Mouse (Mus musculus) embryonic facial prominence, embryonic 10.5 days (tissue): ENCODE results near the gene Arhgap44. TPM values are rescaled to one million over a fixed set of nuclear protein-coding genes. Genes with fewer than 3 reads are reported as not detected.

Source experiments
- DNase-seq: peaks from one replicate; pipeline ENCODE4 v3.0.0-alpha.2; 2017; ENCODE audit warnings: low spot score
- H3K27ac ChIP-seq: fragments of 300-500 bp; sonication (generic); replicated peaks from 2 replicates; pipeline ENCODE4 v1.5.1; 2016; ENCODE audit warnings: mild to moderate bottlenecking
- H3K27me3 ChIP-seq: fragments of 300-500 bp; sonication (generic); replicated peaks from 2 replicates; pipeline ENCODE4 v1.6.1; 2016; ENCODE audit warnings: low read depth, mild to moderate bottlenecking; ENCODE audit not compliant: poor library complexity, severe bottlenecking
- H3K36me3 ChIP-seq: fragments of 300-500 bp; sonication (generic); replicated peaks from 2 replicates; pipeline ENCODE4 v1.6.1; 2016; ENCODE audit warnings: mild to moderate bottlenecking, moderate library complexity
- H3K4me1 ChIP-seq: fragments of 300-500 bp; sonication (generic); 2 replicates; pipeline ENCODE4 v1.6.1; 2016
- H3K4me3 ChIP-seq: fragments of 300-500 bp; sonication (generic); 2 replicates; pipeline ENCODE4 v1.5.1; 2016; ENCODE audit warnings: mild to moderate bottlenecking, moderate library complexity
- H3K9me3 ChIP-seq: fragments of 300-500 bp; sonication (generic); 2 replicates; pipeline ENCODE4 v1.6.1; 2016; ENCODE audit warnings: mild to moderate bottlenecking
- WGBS: fragments of 180-500 bp; shearing (Covaris S2); methylation state at CpG from one replicate; pipeline ENCODE4 v1.1.7; 2016; 5-methylcytosine and 5-hydroxymethylcytosine counted together
- polyA plus RNA-seq: library from polyadenylated mRNA; unstranded; fragments of >200 nt; fragmentation: Nextera tagmentation; extraction: Ambion mirVana; gene quantifications from 2 replicates; pipeline ENCODE4 v1.2.1, GENCODE M21; 2016

Arhgap44 gene
- polyA plus RNA-seq, 1 experiment from 2014 or later, result 3.8 TPM

DNA sequence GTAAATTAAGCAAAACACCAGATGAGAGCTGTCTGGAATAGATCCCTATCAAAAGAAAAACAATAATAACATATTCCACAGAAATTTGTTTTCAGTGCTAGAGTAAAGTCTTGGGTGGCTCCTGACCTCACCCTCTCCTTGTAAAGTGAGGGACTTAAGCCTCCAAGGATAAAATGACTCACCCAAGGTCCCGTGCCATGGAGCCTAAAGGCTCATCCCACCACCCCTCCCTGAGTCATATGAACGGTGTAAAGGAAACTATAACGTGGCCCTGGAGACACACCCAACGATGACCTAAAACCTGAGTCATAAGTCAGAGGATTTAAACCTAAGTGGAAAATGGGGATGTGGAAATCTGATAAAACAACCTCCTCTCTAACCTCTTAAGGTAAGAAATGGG, 34.1 kb downstream of the Arhgap44 start:
- H3K4me1 ChIP-seq, result peaks cover 29% of the 10 kb centered on the region
- no peak overlapping the region for H3K27ac ChIP-seq
- H3K27me3 ChIP-seq, result no peaks in the 10 kb centered on the region
- DNase-seq, result no peak
- H3K9me3 ChIP-seq, result no peaks in the 10 kb centered on the region
- no peaks in the 10 kb centered on the region for H3K36me3 ChIP-seq
- no peak overlapping the region for H3K4me3 ChIP-seq
- 92% methylated on average over 4 of the region's 4 CpGs for WGBS

DNA sequence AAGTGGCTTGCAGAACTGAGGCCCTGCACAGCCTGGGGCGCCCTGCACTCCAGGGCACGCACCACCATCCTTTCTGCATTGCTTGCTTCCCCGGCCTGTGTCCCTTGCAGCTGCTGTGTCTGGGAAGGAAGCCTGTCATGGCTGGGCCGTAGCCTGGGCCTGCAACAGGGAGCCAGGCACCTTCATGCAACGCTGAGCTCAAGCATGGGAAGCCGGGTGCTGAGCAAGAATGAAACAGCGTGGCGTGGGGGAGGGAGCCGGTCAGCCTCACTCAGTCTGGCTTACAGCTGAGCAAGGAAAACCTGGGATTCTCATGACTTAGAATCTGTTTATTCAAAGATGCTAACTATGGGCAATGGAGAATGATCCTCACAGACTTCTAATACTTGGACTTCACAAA, 36.2 kb downstream of the Arhgap44 start:
- WGBS, result 61% methylated on average over 9 of the region's 9 CpGs
- no peaks in the 10 kb centered on the region for H3K9me3 ChIP-seq

DNA sequence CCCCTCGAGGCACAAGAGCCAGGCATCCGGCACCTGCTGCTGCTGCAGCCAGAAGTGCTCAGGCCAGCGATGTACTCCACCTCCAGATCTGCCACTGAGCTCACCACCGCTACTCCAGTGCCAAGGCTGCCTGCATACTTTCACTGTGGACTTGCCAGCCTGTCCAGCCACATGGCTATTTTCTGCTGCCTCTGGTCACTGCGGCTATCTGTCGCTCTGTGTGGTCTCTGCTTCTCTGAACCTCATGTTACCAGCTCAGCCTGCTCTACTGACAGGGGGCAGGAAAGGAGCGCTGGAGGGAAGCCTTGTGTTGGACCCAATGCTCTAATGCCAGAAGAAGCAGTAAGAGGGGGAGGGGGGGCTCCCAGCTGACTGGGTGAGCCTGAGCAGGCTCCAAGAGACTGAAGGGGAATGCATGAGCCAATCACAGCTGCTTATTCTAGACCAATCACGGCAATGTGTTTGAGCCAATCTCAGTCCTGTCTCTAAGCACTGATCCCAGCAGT, 37.8 kb downstream of the Arhgap44 start:
- 65% methylated on average over 8 of the region's 8 CpGs for WGBS
- no peak overlapping the region; the same call in 1 of the 2 replicates for H3K27ac ChIP-seq

More for the DNA sequence above, 36.2 kb downstream of the Arhgap44 start:
- Histone ChIP-seq H3K27me3 (no peaks in the 10 kb centered on the region), H3K36me3 (no peaks in the 10 kb centered on the region), H3K27ac (peak overlapping the region; percentile 69), H3K4me3 (no peak overlapping the region), H3K4me1 (peaks cover 29% of the 10 kb centered on the region)
- no peak for DNase-seq

DNA sequence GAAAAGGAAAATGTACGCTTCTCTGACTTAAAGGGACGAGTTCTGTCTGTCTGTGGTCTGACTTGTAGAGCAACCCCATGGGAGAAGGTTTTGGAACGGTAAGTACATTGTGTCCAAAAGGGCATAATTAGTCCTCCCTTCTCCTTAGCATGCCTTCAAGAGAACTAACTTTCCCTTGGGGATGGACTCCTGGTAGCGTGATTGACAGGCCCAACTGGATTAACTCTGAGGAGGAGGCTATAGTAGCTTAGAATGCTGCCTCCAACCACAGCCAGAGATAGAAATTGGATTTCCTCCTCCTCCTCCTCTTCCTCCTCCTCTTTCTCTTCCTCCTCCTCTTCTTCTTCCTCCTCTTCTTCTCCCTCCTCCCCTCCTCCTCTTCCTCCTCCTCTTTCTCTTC, 42.5 kb downstream of the Arhgap44 start:
- H3K36me3 ChIP-seq, result no peaks in the 10 kb centered on the region
- WGBS, result 82% methylated on average over 4 of the region's 4 CpGs
- H3K4me1 ChIP-seq, result peaks cover 10% of the 10 kb centered on the region

More for the DNA sequence above, 37.8 kb downstream of the Arhgap44 start:
- H3K9me3 ChIP-seq, result no peaks in the 10 kb centered on the region
- peak; percentile 44 for DNase-seq
- H3K36me3 ChIP-seq, result no peaks in the 10 kb centered on the region
- H3K4me1 ChIP-seq, result peaks cover 29% of the 10 kb centered on the region
- no peak overlapping the region for H3K4me3 ChIP-seq
- no peaks in the 10 kb centered on the region for H3K27me3 ChIP-seq

DNA sequence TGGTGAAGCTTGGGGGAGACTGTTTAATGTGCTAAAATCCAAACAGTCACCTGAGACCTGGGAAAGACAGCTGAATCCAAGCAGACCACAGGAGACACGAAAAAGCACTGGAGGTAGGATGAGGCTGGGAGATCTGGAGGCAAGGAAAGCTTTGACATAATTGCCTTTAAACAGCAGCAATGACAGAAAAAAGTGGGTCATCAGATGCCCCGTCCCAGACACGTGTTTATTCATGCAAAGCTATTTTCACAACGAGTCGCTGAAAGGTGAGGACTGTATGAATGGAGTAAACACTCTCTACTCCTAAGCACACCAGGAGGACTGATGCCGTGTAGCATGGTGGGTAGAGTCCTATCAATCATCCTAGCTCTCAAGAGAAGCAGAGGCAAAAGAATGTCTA, 47.0 kb downstream of the Arhgap44 start:
- WGBS, result 91% methylated on average over 6 of the region's 6 CpGs
- Histone ChIP-seq H3K27ac (no peak overlapping the region), H3K9me3 (no peaks in the 10 kb centered on the region), H3K4me3 (no peak overlapping the region), H3K36me3 (no peaks in the 10 kb centered on the region), H3K4me1 (peaks cover 14% of the 10 kb centered on the region), H3K27me3 (no peaks in the 10 kb centered on the region)
- no peak for DNase-seq

More for the DNA sequence above, 42.5 kb downstream of the Arhgap44 start:
- no peak for DNase-seq
- H3K4me3 ChIP-seq, result no peak overlapping the region
- H3K27ac ChIP-seq, result no peak overlapping the region
- no peaks in the 10 kb centered on the region for H3K27me3 ChIP-seq
- H3K9me3 ChIP-seq, result no peaks in the 10 kb centered on the region

DNA sequence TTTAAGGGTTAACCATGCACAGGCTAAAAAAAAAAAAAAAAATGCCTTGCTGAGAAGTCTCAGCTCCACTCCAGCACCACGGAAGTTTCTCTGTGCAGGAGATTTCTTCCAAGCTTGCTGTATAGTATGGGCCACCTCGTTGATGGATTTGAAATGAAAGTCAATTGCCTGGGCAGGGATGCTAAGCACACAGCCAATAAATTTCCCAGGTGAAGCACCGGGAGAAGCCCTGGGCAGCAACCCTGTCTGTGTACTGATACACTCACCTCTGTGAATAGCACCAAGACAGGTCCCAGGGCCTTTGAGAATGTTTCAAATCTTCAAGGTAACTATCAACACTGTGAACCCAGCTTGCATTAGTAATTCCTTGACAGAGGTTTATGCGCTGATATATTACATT, 50.7 kb downstream of the Arhgap44 start:
- WGBS, result 64% methylated on average over 4 of the region's 4 CpGs

DNA sequence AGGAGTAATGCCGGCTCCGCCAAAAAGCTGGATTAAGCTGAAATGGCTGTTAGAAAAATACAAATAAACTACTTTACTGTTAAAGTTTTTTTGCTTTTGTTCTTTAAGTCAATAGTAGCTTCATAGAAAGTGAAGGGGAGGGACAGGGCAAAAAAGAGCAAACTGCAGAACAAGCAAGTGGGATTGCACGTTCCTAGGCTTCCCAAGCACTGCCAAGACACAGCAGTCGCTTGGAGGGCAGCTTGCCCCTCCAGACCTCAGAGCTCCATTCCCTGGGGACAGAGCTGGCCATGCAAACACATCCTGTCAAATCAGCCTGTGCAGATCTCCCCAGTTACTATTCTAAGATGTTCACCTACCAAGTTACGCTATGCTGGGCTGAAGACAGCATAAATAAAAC, 51.1 kb downstream of the Arhgap44 start:
- no peak overlapping the region for H3K4me3 ChIP-seq
- no peaks in the 10 kb centered on the region for H3K9me3 ChIP-seq
- H3K27ac ChIP-seq, result no peak overlapping the region
- no peaks in the 10 kb centered on the region for H3K36me3 ChIP-seq
- DNase-seq, result no peak
- H3K27me3 ChIP-seq, result no peaks in the 10 kb centered on the region
- H3K4me1 ChIP-seq, result peaks cover 30% of the 10 kb centered on the region
- 62% methylated on average over 5 of the region's 5 CpGs for WGBS

More for the DNA sequence above, 50.7 kb downstream of the Arhgap44 start:
- Histone ChIP-seq H3K36me3 (no peaks in the 10 kb centered on the region), H3K4me1 (peaks cover 28% of the 10 kb centered on the region), H3K4me3 (no peak overlapping the region), H3K27me3 (no peaks in the 10 kb centered on the region), H3K9me3 (no peaks in the 10 kb centered on the region), H3K27ac (no peak overlapping the region)
- no peak for DNase-seq

DNA sequence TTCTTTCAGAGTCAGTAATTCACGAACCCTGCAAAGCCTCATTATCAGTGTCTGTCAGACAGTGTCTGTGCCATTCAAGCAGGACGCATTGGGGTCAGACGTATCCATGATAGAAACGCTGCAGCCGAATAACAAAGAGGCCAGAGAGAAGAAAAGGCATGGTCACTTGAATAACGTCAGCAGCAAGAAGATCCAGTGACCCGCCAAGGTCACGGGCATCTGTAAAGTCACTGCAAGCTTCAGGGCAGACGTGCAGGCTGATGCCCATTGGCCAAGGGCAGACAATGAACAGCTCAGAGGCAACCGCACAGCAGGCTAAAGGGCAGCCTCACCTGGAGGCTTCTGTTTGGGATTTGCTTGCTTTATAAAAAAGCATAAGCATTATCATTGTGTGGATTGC, 52.7 kb downstream of the Arhgap44 start:
- Histone ChIP-seq H3K36me3 (no peaks in the 10 kb centered on the region), H3K9me3 (no peaks in the 10 kb centered on the region), H3K27me3 (no peaks in the 10 kb centered on the region), H3K27ac (no peak overlapping the region), H3K4me1 (peaks cover 30% of the 10 kb centered on the region), H3K4me3 (no peak overlapping the region)
- 70% methylated on average over 10 of the region's 10 CpGs for WGBS
- DNase-seq, result no peak

DNA sequence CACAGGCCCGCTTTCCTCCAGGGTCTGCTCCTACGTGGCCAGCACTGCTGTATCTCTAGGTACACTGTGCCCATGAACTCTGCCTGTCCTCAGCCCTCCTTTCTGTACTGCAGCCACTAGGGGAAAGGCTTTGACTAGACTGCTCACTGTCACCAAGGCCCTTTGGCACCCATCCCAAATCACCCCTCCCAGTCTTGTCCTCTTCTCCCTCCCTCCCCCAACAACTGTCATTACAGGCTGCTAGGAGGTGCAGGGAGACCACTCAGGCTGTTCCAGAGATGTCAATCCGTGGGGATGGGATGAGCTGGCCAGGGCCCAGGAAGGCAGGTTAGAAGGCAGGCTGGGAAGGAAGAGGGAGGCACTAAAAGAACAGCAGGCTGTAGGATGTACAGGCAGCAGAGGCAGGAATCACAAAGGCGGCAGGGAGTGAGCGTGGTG, 55.0 kb downstream of the Arhgap44 start:
- DNase-seq, result no peak
- Histone ChIP-seq H3K27me3 (no peaks in the 10 kb centered on the region), H3K4me3 (no peak overlapping the region), H3K4me1 (peaks cover 30% of the 10 kb centered on the region), H3K9me3 (no peaks in the 10 kb centered on the region), H3K36me3 (no peaks in the 10 kb centered on the region), H3K27ac (0 out of 2 replicates have a peak overlapping the region, but pooled peaks have one; percentile 10)
- WGBS, result 80% methylated on average over 5 of the region's 5 CpGs

DNA sequence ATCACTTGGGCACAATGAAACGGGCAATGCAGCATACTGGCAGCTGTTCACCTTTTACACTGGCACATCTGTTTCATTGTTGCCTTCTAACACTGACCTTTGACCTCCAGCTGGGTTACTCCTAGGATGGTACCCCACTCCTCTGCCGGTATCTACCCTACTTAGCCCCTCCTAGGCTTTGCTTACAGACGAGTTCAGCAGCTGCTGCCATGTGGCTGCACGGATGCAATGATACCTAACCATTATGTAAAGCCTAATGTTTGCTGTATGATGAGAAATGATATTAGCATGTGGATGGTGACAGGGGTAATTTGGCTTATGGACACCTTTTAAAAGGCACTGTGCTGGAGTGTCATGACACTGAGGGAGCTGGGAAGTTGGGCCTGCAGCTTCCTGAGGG, 55.6 kb downstream of the Arhgap44 start:
- WGBS, result 73% methylated on average over 4 of the region's 4 CpGs
- Histone ChIP-seq H3K4me3 (no peak overlapping the region), H3K27me3 (no peaks in the 10 kb centered on the region), H3K36me3 (no peaks in the 10 kb centered on the region), H3K4me1 (peaks cover 30% of the 10 kb centered on the region), H3K27ac (no peak overlapping the region), H3K9me3 (no peaks in the 10 kb centered on the region)
- no peak for DNase-seq

DNA sequence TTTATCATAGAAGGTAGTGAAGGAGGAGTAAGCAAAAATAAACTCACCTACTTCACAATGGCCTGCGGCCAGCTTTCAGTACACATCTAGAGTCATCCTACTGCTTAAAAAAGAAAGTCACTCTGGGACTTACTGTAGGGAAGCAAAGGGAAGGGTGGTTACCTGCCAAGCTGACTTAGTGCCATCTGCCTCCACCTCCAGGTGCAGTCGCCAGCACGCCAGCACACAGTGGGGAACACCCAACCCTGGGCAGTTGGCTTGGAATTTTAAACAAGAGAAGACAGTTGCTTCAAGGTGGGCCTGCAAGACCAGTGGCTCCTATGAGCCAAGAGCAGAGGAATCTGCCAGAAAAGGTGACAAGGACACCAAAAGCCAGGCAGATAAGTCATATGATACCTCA, 58.7 kb downstream of the Arhgap44 start:
- Histone ChIP-seq H3K4me1 (0 out of 2 replicates have a peak, but pooled peaks cover 7% of the 10 kb centered on the region), H3K27ac (no peak overlapping the region), H3K36me3 (no peaks in the 10 kb centered on the region), H3K4me3 (no peak overlapping the region), H3K27me3 (no peaks in the 10 kb centered on the region), H3K9me3 (no peaks in the 10 kb centered on the region)
- 86% methylated on average over 3 of the region's 3 CpGs for WGBS
- no peak for DNase-seq

DNA sequence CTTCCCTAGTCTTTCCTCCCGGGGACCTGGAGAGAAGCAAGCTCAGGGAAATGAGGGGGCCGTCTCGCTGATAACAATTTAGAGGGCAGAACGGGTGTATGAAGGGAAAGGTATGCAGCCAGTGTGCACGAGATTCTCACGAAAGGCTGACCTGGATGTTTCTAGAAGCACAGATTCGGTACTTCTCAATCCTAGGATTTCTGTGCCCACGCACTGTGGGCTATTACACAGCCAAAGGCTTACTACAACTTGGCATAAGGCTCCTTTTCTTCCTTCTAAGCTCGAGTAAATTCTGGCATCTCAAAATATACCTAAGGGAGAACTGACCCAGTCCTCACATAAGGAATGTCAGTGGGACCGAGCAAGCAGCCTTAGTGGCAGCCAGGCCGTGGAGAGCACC, 61.6 kb downstream of the Arhgap44 start:
- WGBS, result 82% methylated on average over 11 of the region's 11 CpGs
- Histone ChIP-seq H3K27me3 (no peaks in the 10 kb centered on the region), H3K27ac (no peak overlapping the region), H3K36me3 (no peaks in the 10 kb centered on the region), H3K4me3 (no peak overlapping the region), H3K4me1 (no peaks in the 10 kb centered on the region), H3K9me3 (no peaks in the 10 kb centered on the region)
- DNase-seq, result peak; percentile 6

DNA sequence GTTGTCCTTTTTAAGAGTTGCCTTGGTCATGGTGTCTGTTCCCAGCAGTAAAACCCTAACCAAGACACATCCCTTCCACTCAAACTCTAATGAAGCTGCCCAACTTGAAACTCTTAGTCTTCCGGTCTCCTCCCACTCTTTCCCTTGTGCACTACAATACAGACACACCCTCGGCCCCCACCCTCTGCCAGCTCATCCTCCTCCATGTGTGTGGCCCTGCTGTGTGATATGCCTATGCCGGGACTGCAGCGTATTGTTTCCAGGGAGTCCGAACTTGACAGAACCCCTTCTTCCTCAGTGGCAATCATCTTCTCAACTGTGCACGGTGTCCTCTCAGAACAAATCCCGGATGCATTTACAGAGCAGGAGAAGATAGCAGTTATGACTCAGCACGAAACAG, 62.7 kb downstream of the Arhgap44 start:
- Histone ChIP-seq H3K9me3 (no peaks in the 10 kb centered on the region), H3K4me1 (no peaks in the 10 kb centered on the region), H3K4me3 (no peak overlapping the region), H3K27ac (no peak overlapping the region), H3K36me3 (no peaks in the 10 kb centered on the region), H3K27me3 (no peaks in the 10 kb centered on the region)
- 91% methylated on average over 8 of the region's 8 CpGs for WGBS
- peak; percentile 1 for DNase-seq
